Mouse (Mus musculus) thymus, adult 2 months (tissue): ENCODE data around the gene Zfp414. TPM values are rescaled to one million over a fixed set of nuclear protein-coding genes. Genes with fewer than 3 reads are reported as not detected.

Experiments
- DNase-seq: peaks from one replicate; pipeline ENCODE4 v3.0.0; 2021
- H3K27ac ChIP-seq: fragments of 200-500 bp; 2 replicates; pipeline ENCODE4 v1.5.1; 2012; ENCODE audit warnings: low read length, control low read depth; ENCODE audit not compliant: control insufficient read depth, insufficient read depth
- H3K27me3 ChIP-seq: fragments of 200-500 bp; 2 replicates; pipeline ENCODE4 v1.6.1; 2012; ENCODE audit warnings: mild to moderate bottlenecking, low read length, moderate library complexity, mixed read lengths; ENCODE audit not compliant: control insufficient read depth, insufficient read depth
- H3K36me3 ChIP-seq: fragments of 200-500 bp; 2 replicates; pipeline ENCODE4 v1.6.1; 2012; ENCODE audit warnings: mild to moderate bottlenecking, low read length, moderate library complexity; ENCODE audit not compliant: control insufficient read depth, insufficient read depth
- H3K4me1 ChIP-seq: fragments of 200-500 bp; replicated peaks from 2 replicates; pipeline ENCODE4 v1.6.1; 2012; ENCODE audit warnings: low read length; ENCODE audit not compliant: control insufficient read depth, insufficient read depth
- H3K4me3 ChIP-seq: fragments of 200-500 bp; 2 replicates; pipeline ENCODE4 v1.5.1; 2012; ENCODE audit warnings: mild to moderate bottlenecking, low read length, control low read depth, moderate library complexity; ENCODE audit not compliant: control insufficient read depth, insufficient read depth
- CTCF ChIP-seq: fragments of 200-500 bp; IDR thresholded peaks from 2 replicates; pipeline ENCODE4 v1.5.1; 2012; ENCODE audit warnings: mild to moderate bottlenecking, control low read depth, low read length, moderate library complexity, borderline replicate concordance; ENCODE audit not compliant: control insufficient read depth, poor library complexity, insufficient read depth; ENCODE audit errors: extremely low read depth
- POLR2A ChIP-seq: fragments of 200-500 bp; IDR thresholded peaks from 2 replicates; pipeline ENCODE4 v1.6.1; 2012; ENCODE audit warnings: mild to moderate bottlenecking, low read length, control low read depth, moderate library complexity; ENCODE audit not compliant: control insufficient read depth, poor library complexity, insufficient read depth; ENCODE audit errors: extremely low read depth
- WGBS: fragments of 180-500 bp; shearing (Covaris S2); methylation state at CpG from one replicate; pipeline ENCODE4 v1.1.7; 2018; 5-methylcytosine and 5-hydroxymethylcytosine counted together
- polyA plus RNA-seq: library from polyadenylated mRNA; depleted of rRNA; stranded (reverse); fragments of >200 nt; gene quantifications from 2 replicates; pipeline ENCODE4 v1.2.3, GENCODE M21; 2012; rRNA removed

Zfp414 gene
- polyA plus RNA-seq, result 145 and 152 TPM in 2 replicates

DNA sequence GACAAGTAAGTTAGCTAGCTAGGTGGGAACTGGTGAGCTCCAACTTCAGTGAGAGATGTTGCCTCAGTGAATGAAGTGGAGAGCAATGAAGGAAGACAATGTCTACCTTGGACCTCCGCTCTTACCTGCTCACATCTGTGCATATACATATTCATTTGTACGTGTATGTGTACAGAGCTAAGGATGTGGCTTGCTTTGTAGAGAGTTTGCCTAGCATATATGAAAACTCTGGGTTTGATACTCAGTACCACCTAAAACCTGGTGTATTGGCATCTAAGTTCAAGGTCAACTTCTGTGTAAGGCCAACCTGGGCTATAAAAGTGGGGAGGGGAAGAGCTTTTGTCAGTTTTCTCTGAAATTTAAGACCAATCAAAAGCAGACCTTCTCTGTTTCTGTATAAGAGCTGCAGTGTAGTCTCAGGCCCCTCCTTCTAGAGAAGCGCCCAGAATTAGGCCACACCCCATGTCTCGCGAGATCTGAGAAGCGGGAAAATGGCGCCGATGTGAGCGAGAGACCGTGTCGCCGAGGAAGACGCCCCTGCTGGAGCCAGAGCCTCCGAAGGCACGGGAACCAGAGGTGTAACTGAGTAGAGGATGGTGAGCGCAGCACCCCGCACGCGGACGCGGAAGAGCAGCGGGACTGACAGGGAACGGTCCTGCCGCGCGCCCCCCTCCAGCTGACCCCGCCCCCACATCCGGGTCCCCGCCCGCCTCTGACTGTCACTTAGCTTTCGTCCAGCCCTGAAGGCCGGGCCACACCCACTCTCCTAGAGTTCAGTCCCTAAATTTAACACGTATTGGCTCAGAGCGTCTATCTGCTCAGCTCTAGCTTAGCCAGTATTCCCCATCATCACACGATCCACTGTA, at the start of gene Zfp414:
Zfp414 (plus strand) TSS at position 470 of the 866 bp plus-strand sequence.
- Histone ChIP-seq H3K27me3 (no peaks in the 10 kb centered on the region), H3K4me1 (peaks cover 9% of the 10 kb centered on the region), H3K27ac (peak within 1 kb of the TSS; percentile 83), H3K36me3 (peaks cover 6% of the 10 kb centered on the region; the same call in 1 of the 2 replicates), H3K4me3 (peak within 1 kb of the TSS; percentile 60)
- peak; percentile 89 for DNase-seq
- TF ChIP-seq CTCF (no peak), POLR2A (peak; percentile 54; the same call in 1 of the 2 replicates)
- 3% methylated on average over 35 of the region's 35 CpGs for WGBS

DNA sequence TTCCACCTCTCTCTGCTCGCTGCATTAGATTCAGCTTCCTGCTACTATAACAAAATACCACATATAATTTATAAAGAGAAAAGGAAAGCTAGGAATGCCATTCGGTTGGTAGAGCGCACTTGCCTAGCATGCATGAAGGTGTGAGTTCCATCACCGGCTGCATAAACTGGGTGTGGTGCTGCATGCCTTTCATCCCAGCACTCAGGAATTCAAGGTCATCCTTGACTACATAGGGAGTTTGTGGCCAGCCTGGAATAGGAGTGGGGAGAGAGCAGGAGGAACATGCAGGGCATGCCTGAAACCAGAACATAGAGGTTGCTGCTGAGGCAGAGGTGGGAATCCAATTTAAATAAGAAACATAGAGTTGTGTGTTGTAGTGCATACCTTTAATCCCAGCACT, 44.8 kb upstream of the Zfp414 start:
- no peak overlapping the region for H3K27ac ChIP-seq
- DNase-seq, result no peak
- H3K4me1 ChIP-seq, result no peaks in the 10 kb centered on the region
- no peak for TF ChIP-seq CTCF
- no peak for TF ChIP-seq POLR2A
- 93% methylated on average over 4 of the region's 4 CpGs for WGBS
- H3K36me3 ChIP-seq, result no peaks in the 10 kb centered on the region
- no peaks in the 10 kb centered on the region for H3K27me3 ChIP-seq
- no peak overlapping the region for H3K4me3 ChIP-seq

DNA sequence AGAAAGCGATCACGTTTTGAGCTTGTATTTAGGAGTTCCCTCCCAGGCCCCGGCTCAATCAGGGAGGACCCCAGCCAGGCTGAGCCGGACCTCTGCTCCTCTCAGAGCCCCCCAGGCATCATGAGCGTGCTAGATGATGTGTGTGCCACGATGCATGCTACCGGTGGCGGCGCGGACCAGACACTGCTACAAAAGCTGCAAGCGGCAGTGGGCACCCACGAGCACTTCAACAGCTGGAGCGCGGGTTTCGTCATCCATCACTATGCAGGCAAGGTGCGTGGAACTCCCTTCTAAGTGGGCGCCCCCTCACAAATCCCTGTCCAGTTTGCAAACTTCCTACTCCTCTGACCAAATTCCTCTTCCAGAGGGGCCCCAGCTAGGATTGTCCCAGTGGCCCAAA, 42.9 kb upstream of the Zfp414 start:
- no peak overlapping the region for H3K27ac ChIP-seq
- no peaks in the 10 kb centered on the region for H3K4me1 ChIP-seq
- no peak for DNase-seq
- TF ChIP-seq CTCF, result no peak
- no peak for TF ChIP-seq POLR2A
- no peaks in the 10 kb centered on the region for H3K27me3 ChIP-seq
- no peaks in the 10 kb centered on the region for H3K36me3 ChIP-seq
- 96% methylated on average over 17 of the region's 17 CpGs for WGBS
- H3K4me3 ChIP-seq, result no peak overlapping the region

DNA sequence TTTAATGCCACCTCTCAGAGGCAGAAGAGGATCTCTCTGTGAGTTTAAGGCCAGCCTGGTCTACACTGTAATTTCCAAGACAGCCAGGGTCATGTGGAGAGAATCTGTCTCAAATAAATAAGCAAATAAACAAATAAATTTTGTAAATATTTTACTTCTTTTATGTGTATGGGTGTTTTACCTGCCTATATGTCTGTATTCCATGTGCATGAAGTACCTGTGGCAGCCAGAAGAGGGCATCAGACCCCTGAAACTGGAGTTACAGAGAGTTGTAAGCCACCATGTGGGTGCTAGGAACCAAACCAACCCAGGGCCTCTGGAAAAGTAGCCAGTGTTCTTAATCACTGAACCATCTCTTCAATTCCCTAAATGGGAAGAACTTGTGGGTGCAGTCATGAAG, 31.6 kb upstream of the Zfp414 start:
- Histone ChIP-seq H3K4me1 (no peaks in the 10 kb centered on the region), H3K4me3 (no peak overlapping the region), H3K27ac (no peak overlapping the region), H3K36me3 (no peaks in the 10 kb centered on the region), H3K27me3 (no peaks in the 10 kb centered on the region)
- TF ChIP-seq POLR2A (no peak), CTCF (no peak)
- no peak for DNase-seq

DNA sequence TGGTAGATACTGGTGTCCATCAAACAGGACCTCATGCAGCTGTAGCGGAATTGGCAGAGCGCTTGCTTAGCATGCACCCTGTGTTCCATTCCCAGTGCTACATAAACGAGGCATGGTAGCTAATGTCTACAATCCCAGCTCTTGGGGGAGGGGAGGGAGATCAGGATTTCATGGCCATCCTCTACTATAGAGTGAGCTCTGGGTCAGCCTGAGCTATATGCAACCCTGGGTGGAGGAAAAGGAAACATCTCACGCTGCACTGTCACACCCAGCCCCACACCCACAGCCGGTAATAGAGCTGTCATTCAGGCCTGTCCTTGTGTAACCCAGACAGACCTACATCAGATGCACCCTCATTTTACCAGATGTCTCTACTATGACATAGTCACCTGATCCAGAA, 30.4 kb upstream of the Zfp414 start:
- Histone ChIP-seq H3K27ac (no peak overlapping the region), H3K36me3 (no peaks in the 10 kb centered on the region), H3K4me3 (no peak overlapping the region), H3K4me1 (no peaks in the 10 kb centered on the region), H3K27me3 (no peaks in the 10 kb centered on the region)
- TF ChIP-seq POLR2A, result no peak
- TF ChIP-seq CTCF, result no peak
- 96% methylated on average over 5 of the region's 5 CpGs for WGBS
- DNase-seq, result no peak

DNA sequence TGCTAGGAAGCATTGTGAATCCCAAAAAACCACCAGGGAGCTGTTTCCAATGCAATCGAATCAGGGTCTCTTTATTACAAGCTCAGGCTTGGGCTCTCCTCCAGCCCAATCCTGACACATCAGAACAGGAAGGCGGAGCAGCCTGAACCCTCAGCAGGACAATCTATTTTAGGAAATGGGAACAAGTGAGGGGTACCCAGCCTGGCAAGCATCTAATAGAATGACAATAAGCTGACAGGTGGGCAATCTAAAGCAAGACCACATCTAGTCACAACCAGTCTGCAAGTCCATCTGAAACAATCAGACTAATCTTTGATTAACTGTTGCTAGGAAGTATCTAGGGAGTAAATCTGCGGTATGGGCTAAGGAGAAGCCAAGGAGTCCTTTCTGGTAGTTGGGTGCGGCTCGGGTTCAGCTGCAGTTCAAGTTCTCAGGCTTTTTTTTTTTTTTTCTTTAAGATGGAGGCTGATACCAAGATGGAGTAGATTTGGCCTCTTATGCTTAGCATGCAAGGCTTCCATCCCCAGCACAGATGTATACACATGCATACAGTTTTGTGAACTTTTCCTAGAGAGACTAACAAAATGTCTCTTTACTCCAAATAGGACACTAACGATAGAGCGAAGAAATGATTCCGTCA, 28.9 kb upstream of the Zfp414 start:
- Histone ChIP-seq H3K36me3 (no peaks in the 10 kb centered on the region), H3K4me3 (no peak overlapping the region), H3K4me1 (no peaks in the 10 kb centered on the region), H3K27me3 (no peaks in the 10 kb centered on the region), H3K27ac (no peak overlapping the region)
- no peak for TF ChIP-seq POLR2A
- no peak for TF ChIP-seq CTCF
- 96% methylated on average over 8 of the region's 8 CpGs for WGBS
- no peak for DNase-seq
